Mouse (Mus musculus) left cerebral cortex, postnatal 25 days (tissue): ENCODE measurements around the gene Gatad2b. TPM values are rescaled to one million over a fixed set of nuclear protein-coding genes. Genes with fewer than 3 reads are reported as not detected.
"Not testable (repeated sequence)": the region's sequence is repeated elsewhere in the genome, so short reads cannot be mapped to it uniquely, and the experiment has no call there.

Source experiments
- DNase-seq, 2 experiments: peaks; one replicate each; pipeline ENCODE4 v3.0.0; 2022; ENCODE audit warnings: low spot score in 2 of 2, mixed read lengths in 1 of 2
- intact Hi-C: fragments of 180-260 bp; cut with DNase I; formaldehyde crosslinking; loops from one replicate; pipeline ENCODE4 v1.15.1; 2025
- total RNA-seq, 2 experiments: library from RNA; stranded (reverse); gene quantifications; 2 replicates each; pipeline ENCODE4 v1.2.3; 2021

The Gatad2b gene
- total RNA-seq, result 10 to 100 TPM; 88.3 to 97.4 TPM

DNA sequence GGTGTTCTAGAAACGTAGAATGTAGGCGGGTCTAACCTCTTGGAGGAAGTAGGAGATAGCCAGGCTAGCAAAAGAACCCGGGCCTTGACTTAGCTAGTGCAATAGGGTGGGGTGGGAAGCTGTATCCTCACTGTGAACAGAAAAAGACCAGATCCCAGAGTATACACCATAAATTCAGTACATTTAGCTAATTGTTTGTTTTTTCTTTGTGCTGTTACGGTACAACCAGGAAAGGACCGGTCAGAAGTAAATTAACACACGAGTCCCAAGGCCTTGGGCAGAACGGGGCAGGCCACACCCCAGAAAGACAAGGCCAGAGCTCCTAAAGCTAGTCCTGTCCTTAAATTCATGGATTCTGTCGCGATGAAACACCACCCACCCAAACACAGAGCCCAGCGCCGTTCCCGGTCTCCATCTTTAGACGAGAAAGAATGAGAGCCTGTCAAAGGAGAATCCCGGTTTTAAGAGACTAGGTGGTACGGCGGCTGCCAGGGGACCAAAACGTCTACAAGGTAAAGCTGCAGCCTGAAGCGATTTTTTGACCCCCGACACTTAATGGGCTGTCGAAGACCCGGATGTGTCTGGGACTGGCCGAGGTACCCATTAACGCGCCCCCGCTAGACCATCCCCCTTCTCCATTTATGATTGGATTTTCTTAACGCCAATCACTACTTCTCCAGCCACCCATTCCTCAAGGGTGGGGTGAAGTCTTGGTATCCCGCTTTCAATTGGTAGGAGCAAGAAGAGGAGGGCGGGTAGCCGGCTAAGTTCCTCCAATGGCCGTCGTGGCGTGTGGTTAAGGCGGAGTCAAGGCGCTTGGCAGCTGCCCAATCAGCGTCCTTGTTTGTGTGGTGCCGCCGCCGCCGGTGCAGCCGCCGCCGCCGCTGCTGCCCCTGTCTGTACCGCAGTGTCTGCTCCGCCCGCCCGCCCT lies at the start of gene Gatad2b:
Gene Gatad2b (plus strand): TSS at position 834 of the 931 bp plus-strand sequence.
- peak; percentile 99 to 100 for DNase-seq

DNA sequence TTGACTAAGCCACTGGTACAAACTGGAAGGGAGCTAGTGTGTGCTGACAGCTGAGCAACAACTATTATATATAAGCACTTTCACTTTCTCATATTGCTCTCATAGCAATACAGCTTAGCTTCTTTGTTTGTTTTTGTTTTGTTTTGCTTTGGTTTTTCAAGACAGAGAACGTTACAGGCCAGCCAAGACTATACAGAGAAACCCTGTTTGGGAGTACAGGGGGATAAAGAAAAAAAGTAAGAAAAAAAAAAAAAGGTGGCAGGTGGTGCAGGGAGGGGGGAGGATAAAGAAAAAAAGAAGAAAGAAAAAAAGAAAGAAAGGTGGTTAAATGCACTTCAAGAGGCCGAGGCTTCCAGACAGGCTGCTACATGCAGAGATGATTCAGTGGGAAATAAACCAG lies 47.6 kb upstream of the Gatad2b start:
- DNase-seq, result no peak

More for the DNA sequence above, at the start of gene Gatad2b:
- intact Hi-C loops, result loop anchor here (1.0 to 10.0 kb wide), 3 partner anchors 27 to 182 kb away; partner anchors contain the start of genes Dennd4b and Ilf2

DNA sequence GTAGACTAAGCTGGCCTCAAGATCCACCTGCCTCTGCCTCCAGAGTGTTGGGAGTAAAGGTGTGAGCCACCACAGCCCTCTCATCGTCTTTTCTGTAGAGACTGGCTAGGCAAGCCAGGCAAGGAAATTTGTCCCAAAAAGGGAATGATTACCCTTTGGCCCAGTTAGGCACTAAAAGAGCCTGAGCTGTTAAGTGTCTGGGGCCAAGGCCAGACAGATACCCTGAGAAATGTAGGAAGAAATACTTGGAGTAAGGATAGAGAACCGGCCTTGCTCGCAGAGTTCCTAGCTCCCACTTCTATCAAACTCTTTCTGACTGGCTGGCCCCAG lies 45.4 kb upstream of the Gatad2b start:
- intact Hi-C loops, result loop anchor here (2.0 kb wide), 1 partner anchor 17 kb away; the partner anchor contains the start of gene Jtb
- DNase-seq, result no peak

More for the DNA sequence above, 47.6 kb upstream of the Gatad2b start:
- intact Hi-C loops, result no loop called here

DNA sequence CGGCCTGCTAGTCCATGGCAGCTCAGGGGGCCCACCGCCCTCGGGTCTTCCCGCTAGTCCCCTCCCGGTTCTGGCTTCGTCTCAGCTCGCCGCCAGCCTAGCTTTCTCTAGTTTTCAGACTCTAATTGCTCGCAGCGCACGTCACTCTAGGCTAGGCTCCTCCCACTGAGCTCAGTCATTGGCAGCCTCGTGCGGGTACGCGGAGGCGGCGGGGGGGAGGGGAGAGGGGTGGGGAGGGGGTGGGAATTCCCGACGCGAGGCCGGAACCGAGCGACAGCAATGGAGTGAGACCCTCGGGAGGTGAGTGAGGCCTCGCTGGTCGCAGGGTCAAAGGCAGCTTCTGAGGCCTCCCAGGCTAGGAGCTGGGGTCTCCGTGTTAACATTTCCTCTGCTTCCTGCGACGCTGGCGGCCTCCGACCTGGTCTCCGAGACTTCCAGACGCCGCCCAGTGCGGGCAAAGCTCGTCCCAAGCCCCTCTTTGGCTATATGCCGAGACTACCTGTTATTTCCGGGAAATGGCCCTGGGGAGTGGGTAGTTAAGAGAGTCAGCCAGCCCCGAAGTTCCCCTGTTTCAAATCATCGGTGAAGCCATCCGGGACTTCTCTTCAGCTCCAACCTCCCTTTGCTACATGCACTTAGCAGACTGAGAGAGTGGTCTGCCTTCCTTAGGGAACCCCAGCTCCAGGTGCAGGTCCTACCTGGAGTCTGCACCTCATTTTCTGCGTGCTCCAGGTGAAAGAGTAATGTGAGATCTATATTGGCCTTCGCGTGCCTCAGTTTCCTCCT lies 44.8 kb upstream of the Gatad2b start, which contains the start of gene Slc39a1:
Gene Slc39a1 (plus strand): TSS at position 213 of the 786 bp plus-strand sequence.
- DNase-seq, result peak; percentile 93 to 96
- intact Hi-C loops, result loop anchor here (2.0 kb wide), 1 partner anchor 17 kb away; the partner anchor contains the start of gene Jtb

DNA sequence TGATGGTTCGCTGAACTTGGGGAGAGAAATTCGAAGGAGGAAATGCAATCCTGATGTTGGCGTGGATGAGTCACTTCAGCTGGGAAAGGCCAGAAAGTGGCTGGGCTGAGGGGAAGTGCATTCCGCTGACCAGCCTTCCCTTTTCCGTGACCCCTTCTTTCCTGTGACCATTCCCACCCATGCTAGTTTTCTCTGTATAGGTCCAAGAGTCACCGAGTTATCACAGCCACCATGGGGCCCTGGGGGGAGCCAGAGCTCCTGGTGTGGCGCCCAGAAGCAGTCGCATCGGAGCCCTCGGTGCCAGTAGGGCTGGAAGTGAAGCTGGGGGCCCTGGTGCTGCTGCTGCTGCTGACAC lies 44.3 kb upstream of the Gatad2b start:
- intact Hi-C loops, result no loop called here
- DNase-seq, result peak in 1 of 2 experiments; percentile 32

DNA sequence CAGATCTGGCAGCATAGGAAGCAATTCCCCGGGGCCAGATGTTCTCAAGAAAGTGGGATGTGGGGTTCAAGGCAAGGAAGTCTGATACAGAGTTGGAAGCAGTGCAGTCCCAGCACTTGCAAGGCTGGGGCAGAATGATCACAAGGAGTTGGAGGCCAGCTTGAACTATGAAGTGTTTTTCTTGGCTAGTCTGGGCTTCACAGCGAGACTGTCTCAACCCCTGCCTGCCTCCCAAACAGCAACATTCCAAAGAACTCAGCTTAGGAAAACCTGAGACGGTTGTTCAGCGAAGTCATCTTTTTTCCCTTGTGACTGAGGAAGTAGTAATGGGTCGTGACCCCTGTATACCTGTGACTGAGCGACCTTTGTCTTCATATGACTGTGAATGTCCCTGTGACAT lies 42.2 kb upstream of the Gatad2b start:
- DNase-seq, result no peak
- intact Hi-C loops, result no loop called here

DNA sequence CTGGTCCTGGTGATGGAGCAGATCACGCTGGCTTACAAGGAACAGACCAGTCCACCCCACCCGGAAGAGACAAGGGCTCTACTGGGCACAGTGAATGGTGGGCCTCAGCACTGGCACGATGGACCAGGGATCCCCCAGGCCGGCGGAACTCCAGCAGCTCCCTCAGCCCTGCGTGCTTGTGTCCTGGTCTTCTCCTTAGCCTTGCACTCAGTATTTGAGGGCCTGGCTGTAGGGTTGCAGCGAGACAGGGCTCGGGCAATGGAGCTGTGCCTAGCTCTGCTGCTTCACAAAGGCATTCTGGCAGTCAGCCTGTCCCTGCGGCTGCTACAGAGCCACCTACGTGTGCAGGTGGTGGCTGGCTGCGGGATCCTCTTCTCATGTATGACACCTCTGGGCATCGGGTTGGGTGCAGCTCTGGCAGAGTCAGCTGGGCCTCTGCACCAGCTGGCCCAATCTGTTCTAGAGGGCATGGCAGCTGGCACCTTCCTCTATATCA lies 41.2 kb upstream of the Gatad2b start:
- intact Hi-C loops, result not testable (repeated sequence)
- DNase-seq, result peak in 1 of 2 experiments; percentile 46

DNA sequence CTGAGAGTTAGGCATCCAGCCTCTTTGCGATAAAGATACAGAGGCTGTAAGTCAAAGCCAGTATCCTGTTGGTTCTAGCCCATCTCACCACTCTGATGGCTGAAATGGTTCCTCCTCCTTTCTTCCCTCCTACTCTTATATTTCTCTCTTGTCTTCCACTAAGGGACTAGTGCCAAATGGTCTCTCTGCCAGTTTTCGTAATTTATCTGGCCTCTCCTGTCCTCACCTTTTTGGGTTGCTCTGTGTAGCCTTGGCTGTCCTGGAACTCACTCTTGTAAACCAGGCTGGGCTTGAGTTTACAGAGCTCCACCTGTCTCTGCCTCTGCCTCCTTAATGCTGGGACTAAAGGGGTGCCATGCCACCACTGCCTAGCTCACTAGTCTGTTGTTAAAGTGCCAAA lies 40.3 kb upstream of the Gatad2b start:
- DNase-seq, intact Hi-C loops: not testable (repeated sequence)

DNA sequence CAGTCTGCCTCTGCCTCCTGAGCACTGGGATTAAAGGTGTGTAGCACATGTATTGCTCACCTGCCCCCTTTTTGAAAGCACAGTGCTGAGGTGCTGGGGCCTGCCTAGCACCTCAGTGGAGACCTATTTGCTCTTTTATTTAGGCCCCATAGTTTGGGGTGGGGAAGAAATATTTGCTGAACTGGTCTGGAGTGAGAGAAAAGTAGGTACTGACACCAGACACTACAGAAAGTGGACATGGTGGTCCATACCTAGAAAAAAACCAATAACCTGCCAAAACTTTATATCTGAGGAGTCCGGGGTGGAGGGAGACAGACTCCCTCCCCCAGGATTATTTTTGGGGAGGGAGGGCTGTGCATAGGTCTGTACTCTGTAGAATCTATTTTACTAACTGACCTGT lies 39.8 kb upstream of the Gatad2b start:
- intact Hi-C loops, DNase-seq: not testable (repeated sequence)

DNA sequence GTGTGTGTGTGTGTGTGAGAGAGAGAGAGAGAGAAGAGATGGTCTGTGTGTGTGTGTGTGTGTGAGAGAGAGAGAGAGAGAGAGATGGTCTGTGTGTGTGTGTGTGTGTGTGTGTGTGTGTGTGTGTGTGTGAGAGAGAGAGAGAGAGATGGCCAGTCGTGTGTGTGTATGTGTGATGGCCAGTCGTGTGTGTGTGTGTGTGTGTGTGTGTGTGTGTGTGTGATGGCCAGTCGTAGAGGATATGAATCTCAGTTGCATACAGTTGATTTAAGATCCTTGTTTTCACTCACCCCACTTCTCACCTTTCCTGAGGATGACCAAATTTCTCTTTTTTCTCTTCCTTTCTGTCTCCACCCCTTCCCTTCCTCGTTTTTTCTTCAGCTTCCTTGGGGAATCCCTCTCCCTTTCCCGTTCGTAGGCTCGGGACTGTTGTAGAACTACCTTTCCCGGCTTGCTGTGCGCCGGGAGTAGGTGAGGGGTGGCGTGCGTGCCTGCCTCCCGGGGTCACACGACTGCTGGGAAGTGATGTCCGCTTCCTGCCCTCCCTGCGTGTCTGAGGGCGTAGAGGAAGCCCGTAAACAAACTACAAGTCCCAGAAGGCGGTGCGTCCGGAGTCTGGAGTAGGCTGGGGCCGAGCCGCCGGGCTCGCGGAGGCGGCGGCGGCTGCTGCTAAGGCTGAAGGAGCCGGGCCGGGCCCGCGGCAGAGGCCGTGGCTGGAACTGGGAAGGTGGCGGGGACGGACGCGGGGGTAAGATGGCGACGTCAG lies 39.1 kb upstream of the Gatad2b start, which contains the start of gene Crtc2:
Gene Crtc2 (plus strand): TSS at position 511 of the 766 bp plus-strand sequence.
- peak; percentile 97 to 99 for DNase-seq
- intact Hi-C loops, result no loop called here

DNA sequence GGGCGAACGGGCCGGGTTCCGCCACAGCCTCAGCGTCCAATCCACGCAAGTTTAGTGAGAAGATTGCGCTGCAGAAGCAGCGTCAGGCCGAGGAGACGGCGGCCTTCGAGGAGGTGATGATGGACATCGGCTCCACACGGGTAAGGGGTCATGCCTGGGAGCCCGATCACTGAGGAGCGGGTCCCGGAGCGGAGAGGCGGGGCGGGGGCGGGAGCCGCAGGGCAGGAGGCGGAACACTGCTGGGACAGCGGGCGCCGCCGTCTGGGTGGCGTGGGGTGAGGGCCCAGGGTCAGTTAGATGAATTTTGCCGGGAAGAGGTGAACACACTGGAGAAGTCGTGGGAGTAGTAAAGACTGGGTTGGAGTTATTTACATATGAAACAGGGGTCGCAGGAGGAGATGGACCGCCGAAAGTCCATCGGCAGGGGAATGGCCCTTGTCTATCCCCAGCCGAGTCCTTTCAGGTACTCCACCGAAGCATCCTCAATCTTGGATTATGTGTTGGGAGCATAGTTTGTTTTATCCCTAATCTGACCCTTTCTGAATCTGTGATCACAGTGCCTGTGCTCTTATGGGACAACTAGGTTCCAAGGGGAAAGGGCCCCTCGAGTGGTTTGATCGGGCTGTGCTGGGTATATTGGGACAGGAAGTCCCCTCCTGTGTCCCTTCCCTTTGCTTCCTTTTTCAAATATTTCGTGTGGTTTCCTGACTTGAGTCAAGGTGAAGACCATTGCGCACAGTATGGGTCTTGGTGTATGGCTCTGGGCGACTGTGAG lies 38.4 kb upstream of the Gatad2b start:
- no peak for DNase-seq
- intact Hi-C loops, result no loop called here

DNA sequence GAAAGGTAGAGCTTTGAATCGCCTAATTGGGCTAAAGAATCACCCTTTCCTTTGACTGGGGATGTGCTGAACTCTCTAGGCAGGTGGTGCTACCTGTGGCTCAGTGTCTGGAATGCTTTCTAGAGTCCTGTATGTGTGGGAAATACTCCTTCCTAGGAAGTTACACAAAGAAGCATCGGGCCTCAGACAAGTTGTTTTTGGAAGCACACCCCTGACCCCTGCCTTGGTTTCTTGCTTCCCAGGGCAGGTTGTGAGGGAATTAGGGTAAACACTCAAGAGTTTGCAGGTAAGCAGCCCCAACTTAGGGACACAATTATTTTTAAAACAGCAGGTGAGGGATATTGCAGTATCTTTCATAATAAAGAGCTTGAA lies 37.8 kb upstream of the Gatad2b start:
- intact Hi-C loops, result no loop called here
- no peak for DNase-seq

DNA sequence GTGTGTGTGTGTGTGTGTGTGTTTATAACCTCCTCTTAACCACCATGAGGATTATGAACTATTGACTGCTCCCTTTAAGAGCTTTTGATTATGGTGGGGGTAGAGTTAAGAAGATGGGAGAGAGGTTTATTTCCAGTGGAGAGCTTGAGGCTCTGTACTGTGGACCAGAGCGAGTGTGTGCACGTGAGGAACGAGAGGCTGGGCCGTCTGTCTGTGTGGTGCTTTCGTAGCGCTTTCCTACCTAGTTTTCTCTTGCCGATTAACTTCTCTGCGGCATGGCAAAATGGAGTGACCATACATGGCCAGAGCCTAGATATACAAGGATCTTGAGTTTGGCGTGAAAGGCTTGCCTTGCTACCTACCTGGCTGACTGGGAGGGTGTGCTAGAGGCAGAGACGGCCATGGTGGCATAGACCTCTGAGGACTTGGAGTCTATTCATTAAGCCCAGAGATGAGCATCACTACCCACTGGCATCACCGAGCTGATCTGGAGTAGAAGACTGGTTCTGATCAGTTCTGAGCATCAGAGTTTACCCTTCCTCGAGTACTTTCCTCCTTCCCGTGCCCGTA lies 37.1 kb upstream of the Gatad2b start:
- intact Hi-C loops, result no loop called here

DNA sequence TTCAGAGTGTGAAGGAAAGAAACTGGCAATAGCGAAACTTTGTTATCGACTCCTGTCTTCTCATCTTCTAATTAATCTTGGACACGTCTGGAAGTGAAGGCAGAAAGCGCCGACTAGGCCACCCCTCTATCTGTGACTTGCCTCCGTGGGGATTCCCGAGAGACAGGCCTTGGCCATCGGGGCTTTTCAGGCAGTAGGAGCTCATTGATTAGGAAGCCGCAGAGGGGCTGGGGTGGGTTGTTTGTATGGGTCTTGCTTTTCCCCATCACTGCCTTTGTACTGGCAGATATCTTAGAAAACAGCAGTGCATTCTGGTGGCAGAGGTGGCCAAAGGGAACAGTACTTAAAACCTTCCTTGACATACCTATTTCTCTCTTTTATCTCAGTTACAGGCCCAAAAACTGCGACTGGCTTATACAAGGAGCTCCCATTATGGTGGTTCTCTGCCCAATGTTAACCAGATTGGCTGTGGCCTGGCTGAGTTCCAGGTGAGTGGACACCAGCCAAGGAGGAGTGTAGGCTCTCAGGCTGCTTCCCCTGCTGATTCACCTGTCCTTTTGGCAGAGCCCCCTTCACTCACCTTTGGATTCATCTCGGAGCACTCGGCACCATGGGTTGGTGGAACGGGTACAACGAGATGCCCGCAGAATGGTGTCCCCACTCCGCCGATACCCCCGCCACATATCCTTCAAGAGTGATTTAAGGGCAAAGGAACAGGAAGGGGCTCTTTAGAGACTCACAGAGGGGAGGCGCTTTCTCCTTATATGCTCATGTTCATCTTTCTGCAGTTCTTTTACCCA lies 36.0 kb upstream of the Gatad2b start:
- intact Hi-C loops, result no loop called here

More for the DNA sequence above, 37.1 kb upstream of the Gatad2b start:
- no peak for DNase-seq

DNA sequence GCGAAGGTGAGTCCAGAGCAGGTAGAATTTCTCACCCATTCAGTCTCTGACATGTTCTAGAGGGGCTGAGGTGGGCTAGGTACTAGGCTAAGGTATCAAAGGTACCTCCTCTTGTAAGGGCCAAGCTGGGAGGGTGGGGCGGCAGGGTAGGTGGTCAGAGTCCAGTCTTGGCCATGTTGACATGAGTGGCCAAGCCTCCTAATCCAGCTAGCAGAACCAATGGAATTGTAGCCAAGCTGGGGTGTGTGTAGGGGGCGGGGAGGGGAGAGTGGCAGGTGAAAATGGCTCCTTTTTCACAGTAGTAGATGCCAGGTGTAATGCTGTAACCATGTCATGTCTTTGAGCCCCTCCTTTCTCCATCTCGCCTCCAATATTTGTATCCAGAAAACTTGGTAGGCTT lies 34.5 kb upstream of the Gatad2b start:
- DNase-seq, result no peak
- intact Hi-C loops, result no loop called here

More for the DNA sequence above, 36.0 kb upstream of the Gatad2b start:
- DNase-seq, result no peak

DNA sequence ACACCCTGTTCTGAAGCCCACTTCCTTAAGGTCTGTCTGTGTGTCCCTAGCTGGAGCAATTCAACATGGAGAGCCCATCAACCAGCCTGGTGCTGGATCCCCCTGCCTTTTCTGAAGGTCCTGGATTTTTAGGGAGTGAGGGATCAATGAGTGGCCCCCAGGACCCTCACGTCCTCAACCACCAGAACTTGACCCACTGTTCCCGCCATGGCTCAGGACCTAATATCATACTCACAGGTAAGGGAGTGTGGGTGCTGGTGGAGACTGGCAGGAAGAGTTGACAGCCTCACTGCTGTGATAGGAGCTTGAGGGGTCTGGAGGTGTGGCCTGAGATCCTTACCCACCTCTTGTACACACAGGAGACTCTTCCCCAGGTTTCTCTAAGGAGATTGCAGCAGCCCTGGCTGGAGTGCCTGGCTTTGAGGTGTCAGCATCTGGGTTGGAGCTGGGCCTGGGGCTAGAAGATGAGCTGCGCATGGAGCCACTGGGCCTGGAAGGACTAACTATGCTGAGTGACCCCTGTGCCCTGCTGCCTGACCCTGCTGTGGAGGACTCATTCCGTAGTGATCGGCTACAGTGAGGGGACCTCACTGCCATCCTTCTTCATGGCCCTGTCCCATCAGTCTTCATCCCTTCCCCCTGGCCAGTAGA lies 29.7 kb upstream of the Gatad2b start:
- no peak for DNase-seq
- intact Hi-C loops, result no loop called here

DNA sequence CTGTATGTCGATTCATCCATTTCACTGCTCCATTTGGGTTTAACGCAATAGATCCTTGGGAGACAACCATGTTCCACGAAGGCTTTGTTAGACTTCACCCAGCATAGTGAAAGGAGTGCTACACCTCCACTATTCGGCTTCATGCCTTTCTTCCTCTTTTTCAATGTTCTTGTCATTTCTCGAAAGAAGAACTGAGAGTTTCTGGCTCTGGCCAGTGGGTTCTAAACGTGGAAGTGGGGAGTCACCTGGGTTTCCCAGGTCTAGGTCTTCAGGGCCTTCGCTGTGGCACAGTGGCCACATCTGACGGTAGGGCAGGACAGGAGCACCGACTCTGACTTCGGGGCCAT lies 28.3 kb upstream of the Gatad2b start:
- intact Hi-C loops, result loop anchor here (1.0 to 5.0 kb wide), 2 partner anchors 28 to 108 kb away; no protein-coding TSS in a partner anchor
- no peak for DNase-seq
